Mouse (Mus musculus) stomach, embryonic 16.5 days (tissue): ENCODE data around the gene Tlx1. TPM values are rescaled to one million over a fixed set of nuclear protein-coding genes. Genes with fewer than 3 reads are reported as not detected.

ENCODE experiments used
- ATAC-seq: fragments of 200-750 bp; cut with Nextera tagmentation; 2 replicates; pipeline ENCODE4 v1.8.0; 2017; ENCODE audit warnings: moderate number of reproducible peaks, moderate TSS enrichment; ENCODE audit not compliant: insufficient read depth, low FRiP score
- H3K27ac ChIP-seq: fragments of 300-500 bp; sonication (generic); 2 replicates; pipeline ENCODE4 v1.5.1; 2014; ENCODE audit warnings: low read length
- H3K27me3 ChIP-seq: fragments of 300-500 bp; sonication (generic); 2 replicates; pipeline ENCODE4 v1.6.1; 2014; ENCODE audit warnings: low read length, control low read depth, mixed read lengths; ENCODE audit not compliant: control insufficient read depth, insufficient read depth
- H3K36me3 ChIP-seq: fragments of 300-500 bp; sonication (generic); 2 replicates; pipeline ENCODE4 v1.6.1; 2014; ENCODE audit warnings: low read length; ENCODE audit not compliant: control insufficient read depth, insufficient read depth
- H3K4me1 ChIP-seq: fragments of 300-500 bp; sonication (generic); 2 replicates; pipeline ENCODE4 v1.6.1; 2014; ENCODE audit warnings: low read length, control low read depth, mixed read lengths; ENCODE audit not compliant: control insufficient read depth, insufficient read depth
- H3K4me2 ChIP-seq: fragments of 300-500 bp; sonication (generic); 2 replicates; pipeline ENCODE4 v1.6.1; 2014; ENCODE audit warnings: low read depth, low read length, mixed read lengths
- H3K4me3 ChIP-seq: fragments of 300-500 bp; sonication (generic); replicated peaks from 2 replicates; pipeline ENCODE4 v1.5.1; 2014; ENCODE audit warnings: mild to moderate bottlenecking, low read length
- H3K9ac ChIP-seq: fragments of 300-500 bp; sonication (generic); 2 replicates; pipeline ENCODE4 v1.6.1; 2014; ENCODE audit warnings: low read length
- H3K9me3 ChIP-seq: fragments of 300-500 bp; sonication (generic); replicated peaks from 2 replicates; pipeline ENCODE4 v1.6.1; 2016; ENCODE audit warnings: low read length, control low read depth; ENCODE audit not compliant: control insufficient read depth
- WGBS: fragments of 180-500 bp; shearing (Covaris S2); extraction: QIAGEN DNeasy Blood & Tissue Kit; methylation state at CpG from one replicate; pipeline ENCODE4 v1.1.7; 2014; 5-methylcytosine and 5-hydroxymethylcytosine counted together
- polyA plus RNA-seq: library from polyadenylated mRNA; unstranded; fragments of >200 nt; fragmentation: Nextera tagmentation; extraction: Ambion mirVana; gene quantifications from 2 replicates; pipeline ENCODE4 v1.2.1, GENCODE M21; 2015

Gene Tlx1
- polyA plus RNA-seq, 1 experiment from 2014 or later = 3.5 TPM

DNA sequence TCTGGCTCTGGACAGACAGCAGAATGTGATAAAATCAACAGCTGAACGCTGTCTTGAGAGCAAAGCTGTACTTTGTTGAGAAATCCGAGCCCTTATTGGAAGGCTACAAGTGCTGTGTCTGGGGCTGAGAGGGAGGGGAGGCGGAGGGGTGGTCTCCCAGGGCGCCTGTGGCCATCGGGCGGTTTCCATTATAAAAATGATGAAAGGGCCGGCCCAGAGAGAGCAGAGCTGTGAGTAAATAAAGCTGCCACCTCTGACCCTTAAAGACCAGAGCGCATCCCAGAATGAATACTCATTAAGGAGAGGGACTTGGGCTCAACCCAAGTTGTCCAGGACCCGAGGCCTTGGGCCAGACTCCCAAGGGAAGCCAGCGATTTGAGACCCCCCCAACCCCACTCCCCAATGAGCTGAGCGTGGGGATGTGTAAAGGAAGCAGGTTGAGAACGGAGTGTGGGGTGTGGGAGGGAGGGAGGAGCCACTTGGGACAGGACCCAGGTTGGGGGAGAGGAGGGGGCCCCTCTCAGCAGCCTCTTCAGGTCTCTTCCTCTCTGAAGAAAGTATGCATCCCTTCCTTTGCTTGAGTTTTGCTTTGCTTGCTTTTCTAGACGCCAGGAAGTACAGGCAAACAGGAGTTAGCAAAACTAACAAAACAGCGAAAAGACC is 18.4 kb upstream of the Tlx1 start:
- Histone ChIP-seq H3K9me3 (no peaks in the 10 kb centered on the region), H3K27ac (no peak overlapping the region), H3K27me3 (peaks cover 32% of the 10 kb centered on the region), H3K4me2 (peak overlapping the region; percentile 28; the same call in 1 of the 2 replicates), H3K4me1 (peaks cover 5% of the 10 kb centered on the region; the same call in 1 of the 2 replicates), H3K4me3 (no peak overlapping the region), H3K36me3 (no peaks in the 10 kb centered on the region), H3K9ac (no peak overlapping the region)
- WGBS = 9% methylated on average over 14 of the region's 14 CpGs
- ATAC-seq = peak; percentile 87

- no peak overlapping the region for H3K4me2 ChIP-seq
- no peak overlapping the region for H3K27ac ChIP-seq
- no peaks in the 10 kb centered on the region for H3K9me3 ChIP-seq
- no peak overlapping the region for H3K9ac ChIP-seq
- WGBS = 15% methylated on average over 3 of the region's 3 CpGs
- no peaks in the 10 kb centered on the region for H3K4me1 ChIP-seq
- H3K27me3 ChIP-seq = peaks cover 87% of the 10 kb centered on the region
- no peak overlapping the region for H3K4me3 ChIP-seq
- no peak for ATAC-seq
- H3K36me3 ChIP-seq = no peaks in the 10 kb centered on the region
These were observed 7.9 kb upstream of the Tlx1 start for GRCm38 (mm10) chr19:45142531-45142930.

- H3K9me3 ChIP-seq = no peaks in the 10 kb centered on the region
- no peaks in the 10 kb centered on the region for H3K36me3 ChIP-seq
- ATAC-seq = no peak
- H3K9ac ChIP-seq = no peak overlapping the region
- no peaks in the 10 kb centered on the region for H3K4me1 ChIP-seq
- H3K4me2 ChIP-seq = no peak overlapping the region
- WGBS = 2% methylated on average over 46 of the region's 46 CpGs
- H3K27ac ChIP-seq = no peak overlapping the region
- no peak overlapping the region for H3K4me3 ChIP-seq
- H3K27me3 ChIP-seq = peaks cover 94% of the 10 kb centered on the region
These were observed 7.1 kb upstream of the Tlx1 start for GRCm38 (mm10) chr19:45143214-45143895.

GRCm38 (mm10) chr19:45147071-45147470 is 3.4 kb upstream of the Tlx1 start:
- H3K27ac ChIP-seq = no peak overlapping the region
- H3K27me3 ChIP-seq = peaks cover 97% of the 10 kb centered on the region
- H3K9me3 ChIP-seq = no peaks in the 10 kb centered on the region
- peaks cover 8% of the 10 kb centered on the region; the same call in 1 of the 2 replicates for H3K4me1 ChIP-seq
- H3K4me3 ChIP-seq = no peak overlapping the region
- no peak overlapping the region for H3K9ac ChIP-seq
- H3K4me2 ChIP-seq = no peak overlapping the region
- WGBS = 5% methylated on average over 4 of the region's 4 CpGs
- no peaks in the 10 kb centered on the region for H3K36me3 ChIP-seq
- ATAC-seq = no peak

DNA sequence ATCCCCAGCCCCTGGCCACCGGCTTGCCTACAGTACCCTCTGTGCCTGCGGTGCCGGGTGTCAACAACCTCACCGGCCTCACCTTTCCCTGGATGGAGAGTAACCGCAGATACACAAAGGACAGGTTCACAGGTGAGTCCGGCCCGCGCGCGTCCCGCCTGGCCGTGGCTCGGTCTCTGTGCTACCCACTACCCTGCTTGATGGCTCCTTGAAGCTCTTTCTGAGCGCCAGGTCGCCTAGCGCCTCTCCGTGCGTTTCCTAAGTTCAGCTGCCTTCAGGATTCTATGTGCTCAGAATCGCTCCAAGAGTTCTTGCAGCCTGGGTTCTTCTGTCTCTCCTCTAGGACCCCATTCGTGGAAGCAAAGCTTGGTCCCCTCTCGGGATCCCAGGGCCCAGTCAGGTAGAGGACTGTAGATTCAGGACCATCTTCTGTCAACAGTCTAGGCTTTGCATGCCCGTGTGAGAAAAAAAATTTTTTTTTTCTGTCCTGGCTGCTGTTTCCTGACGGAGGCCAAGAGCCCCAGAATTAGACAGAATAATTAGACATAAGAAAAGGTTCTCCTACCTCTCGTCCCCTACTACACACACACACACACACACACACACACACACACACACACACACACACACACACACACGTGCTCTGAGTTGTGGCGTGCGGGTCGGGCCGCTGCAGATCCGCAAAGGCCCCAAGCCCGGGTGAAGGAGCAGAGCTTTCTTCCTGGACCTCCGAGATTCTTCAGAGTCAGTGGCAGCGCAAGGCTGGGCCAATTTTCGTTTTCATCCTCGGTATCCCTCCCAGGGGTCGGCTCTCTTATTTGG is 1.1 kb downstream of the Tlx1 start:
- WGBS = 5% methylated on average over 36 of the region's 36 CpGs
- peaks cover 8% of the 10 kb centered on the region; the same call in 1 of the 2 replicates for H3K4me1 ChIP-seq
- H3K27ac ChIP-seq = 0 out of 2 replicates have a peak overlapping the region, but pooled peaks have one; percentile 14
- ATAC-seq = no peak
- H3K4me3 ChIP-seq = peak overlapping the region; percentile 36
- no peaks in the 10 kb centered on the region for H3K36me3 ChIP-seq
- H3K4me2 ChIP-seq = peak overlapping the region; percentile 40; the same call in 1 of the 2 replicates
- H3K9me3 ChIP-seq = no peaks in the 10 kb centered on the region
- peaks cover 94% of the 10 kb centered on the region for H3K27me3 ChIP-seq
- peak overlapping the region; percentile 39; the same call in 1 of the 2 replicates for H3K9ac ChIP-seq

GRCm38 (mm10) chr19:45152183-45152650 is 1.7 kb downstream of the Tlx1 start:
- Histone ChIP-seq H3K9ac (no peak overlapping the region; the same call in 1 of the 2 replicates), H3K9me3 (no peaks in the 10 kb centered on the region), H3K36me3 (no peaks in the 10 kb centered on the region), H3K27ac (no peak overlapping the region), H3K4me1 (peaks cover 8% of the 10 kb centered on the region; the same call in 1 of the 2 replicates), H3K27me3 (peaks cover 94% of the 10 kb centered on the region), H3K4me3 (peak overlapping the region; percentile 27), H3K4me2 (no peak overlapping the region)
- ATAC-seq = no peak
- 16% methylated on average over 8 of the region's 8 CpGs for WGBS

DNA sequence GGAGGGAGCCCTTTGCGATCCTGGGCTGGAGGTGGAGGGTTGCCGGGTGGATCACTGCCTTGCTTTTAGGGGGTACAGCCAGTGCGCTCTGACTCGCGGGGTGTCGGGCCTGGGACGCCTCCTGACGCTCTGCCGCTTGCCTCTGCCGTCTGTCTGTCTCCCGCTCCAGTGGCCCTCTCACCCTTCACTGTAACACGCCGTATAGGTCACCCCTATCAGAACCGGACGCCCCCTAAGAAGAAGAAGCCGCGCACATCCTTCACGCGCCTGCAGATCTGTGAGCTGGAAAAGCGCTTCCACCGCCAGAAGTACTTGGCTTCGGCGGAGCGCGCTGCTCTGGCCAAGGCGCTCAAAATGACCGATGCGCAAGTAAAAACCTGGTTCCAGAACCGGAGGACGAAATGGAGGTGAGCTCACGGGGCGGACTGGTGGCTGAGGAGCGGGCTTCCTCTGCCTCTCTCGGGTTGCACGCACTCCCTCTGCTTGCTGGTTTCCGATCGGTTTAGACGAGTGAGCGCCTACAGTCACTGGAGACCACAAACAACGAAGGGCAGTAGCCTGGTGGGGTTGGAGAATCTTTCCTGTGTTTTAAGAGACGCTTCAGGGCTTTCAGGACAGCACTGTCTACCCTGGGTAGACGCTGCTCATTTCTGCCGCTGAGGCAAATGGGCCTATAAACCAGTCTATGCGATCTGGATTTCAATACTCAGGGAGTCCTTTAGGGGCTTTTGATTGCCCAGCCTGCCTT is 3.0 kb downstream of the Tlx1 start:
- no peaks in the 10 kb centered on the region for H3K9me3 ChIP-seq
- H3K4me1 ChIP-seq = peaks cover 8% of the 10 kb centered on the region; the same call in 1 of the 2 replicates
- no peak overlapping the region for H3K27ac ChIP-seq
- peaks cover 92% of the 10 kb centered on the region for H3K27me3 ChIP-seq
- no peak overlapping the region; the same call in none of the 2 replicates for H3K9ac ChIP-seq
- under 1% methylated on average over 44 of the region's 44 CpGs for WGBS
- H3K4me2 ChIP-seq = peak overlapping the region; percentile 11; the same call in 1 of the 2 replicates
- no peak for ATAC-seq
- peak overlapping the region; percentile 25 for H3K4me3 ChIP-seq
- no peaks in the 10 kb centered on the region for H3K36me3 ChIP-seq

- no peak for ATAC-seq
- Histone ChIP-seq H3K4me2 (peak overlapping the region; percentile 11; the same call in 1 of the 2 replicates), H3K27ac (no peak overlapping the region), H3K4me3 (peak overlapping the region; percentile 25), H3K9me3 (no peaks in the 10 kb centered on the region), H3K27me3 (peaks cover 92% of the 10 kb centered on the region), H3K36me3 (no peaks in the 10 kb centered on the region), H3K4me1 (peaks cover 8% of the 10 kb centered on the region; the same call in 1 of the 2 replicates), H3K9ac (no peak overlapping the region)
- WGBS = 1% methylated on average over 24 of the region's 24 CpGs
These were observed 3.5 kb downstream of the Tlx1 start for GRCm38 (mm10) chr19:45154059-45154386.
